Mouse (Mus musculus): ENCODE data around the gene Cox15. TPM values are rescaled to one million over a fixed set of nuclear protein-coding genes. Genes with fewer than 3 reads are reported as not detected.

The Cox15 gene
- polyA plus RNA-seq, 1 experiment from 2014 or later: 11.5 TPM

DNA sequence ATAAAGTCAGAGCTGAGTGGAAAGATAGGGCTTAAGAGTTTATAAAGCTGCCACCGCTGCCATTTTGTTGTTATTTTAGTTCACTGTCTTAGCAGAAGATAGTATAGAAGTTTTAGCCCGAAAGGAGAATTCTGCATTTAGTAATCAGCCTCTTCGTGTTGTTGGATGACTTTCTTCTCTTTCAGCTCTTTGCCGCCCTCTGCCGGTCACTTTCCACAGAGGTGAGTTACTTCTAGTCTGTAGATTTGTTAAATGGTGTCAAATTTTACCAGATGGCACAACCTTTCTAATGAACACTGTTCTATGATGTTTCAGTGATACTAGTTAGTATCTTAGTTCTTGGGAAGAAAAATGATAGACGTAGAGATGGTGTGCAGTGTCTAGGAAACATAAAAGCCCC is 7.7 kb upstream of the Cox15 start:
- no peak overlapping the region for H3K9ac ChIP-seq
- H3K4me2 ChIP-seq: no peak overlapping the region
- H3K4me3 ChIP-seq: no peak overlapping the region
- H3K4me1 ChIP-seq (replicated peaks): no peaks in the 10 kb centered on the region
- H3K9me3 ChIP-seq (replicated peaks): no peaks in the 10 kb centered on the region
- no peak for ATAC-seq (replicated peaks; ENCODE audit: insufficient number of reproducible peaks, insufficient read depth, low FRiP score, low read depth)
- no peaks in the 10 kb centered on the region for H3K27me3 ChIP-seq
- no peaks in the 10 kb centered on the region for H3K36me3 ChIP-seq
- no peak overlapping the region for H3K27ac ChIP-seq
- WGBS: 18% methylated on average over 6 of the region's 6 CpGs

DNA sequence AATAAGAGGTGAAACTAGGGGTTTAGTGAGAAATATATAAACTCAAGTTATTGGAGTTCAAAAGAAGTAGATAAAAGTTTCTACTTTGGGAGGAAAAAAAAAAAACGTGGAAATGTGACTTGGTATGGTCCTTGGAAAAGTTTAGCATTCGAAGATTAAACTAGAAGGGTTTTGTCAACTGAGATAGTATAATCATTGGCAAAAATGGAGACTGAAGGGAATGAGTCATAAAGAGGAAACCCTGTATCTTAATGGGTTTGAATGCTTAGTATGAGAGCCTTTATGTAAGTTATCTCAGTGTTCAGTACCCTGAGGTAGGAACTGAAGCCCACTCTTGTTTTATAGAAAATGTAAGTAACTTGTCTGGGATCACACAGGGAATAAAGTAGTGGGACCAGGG is 2.1 kb upstream of the Cox15 start:
- Histone ChIP-seq H3K4me3 (no peak overlapping the region), H3K9ac (no peak overlapping the region), H3K4me2 (no peak overlapping the region), H3K27me3 (no peaks in the 10 kb centered on the region), H3K36me3 (peaks cover 9% of the 10 kb centered on the region; the same call in 1 of the 2 replicates), H3K9me3 (replicated peaks) (no peaks in the 10 kb centered on the region), H3K4me1 (replicated peaks) (peaks cover 9% of the 10 kb centered on the region), H3K27ac (no peak overlapping the region)
- WGBS: 49% methylated on average over 2 of the region's 2 CpGs
- ATAC-seq (replicated peaks; ENCODE audit: insufficient number of reproducible peaks, insufficient read depth, low FRiP score, low read depth): no peak

GRCm38 (mm10) chr19:43754237-43754636 is 1.4 kb upstream of the Cox15 start:
- Histone ChIP-seq H3K4me3 (no peak overlapping the region), H3K9me3 (replicated peaks) (no peaks in the 10 kb centered on the region), H3K27me3 (no peaks in the 10 kb centered on the region), H3K4me1 (replicated peaks) (peaks cover 9% of the 10 kb centered on the region), H3K9ac (no peak overlapping the region), H3K27ac (no peak overlapping the region), H3K4me2 (no peak overlapping the region), H3K36me3 (peaks cover 12% of the 10 kb centered on the region; the same call in 1 of the 2 replicates)
- 79% methylated on average over 2 of the region's 2 CpGs for WGBS
- no peak for ATAC-seq (replicated peaks; ENCODE audit: insufficient number of reproducible peaks, insufficient read depth, low FRiP score, low read depth)

DNA sequence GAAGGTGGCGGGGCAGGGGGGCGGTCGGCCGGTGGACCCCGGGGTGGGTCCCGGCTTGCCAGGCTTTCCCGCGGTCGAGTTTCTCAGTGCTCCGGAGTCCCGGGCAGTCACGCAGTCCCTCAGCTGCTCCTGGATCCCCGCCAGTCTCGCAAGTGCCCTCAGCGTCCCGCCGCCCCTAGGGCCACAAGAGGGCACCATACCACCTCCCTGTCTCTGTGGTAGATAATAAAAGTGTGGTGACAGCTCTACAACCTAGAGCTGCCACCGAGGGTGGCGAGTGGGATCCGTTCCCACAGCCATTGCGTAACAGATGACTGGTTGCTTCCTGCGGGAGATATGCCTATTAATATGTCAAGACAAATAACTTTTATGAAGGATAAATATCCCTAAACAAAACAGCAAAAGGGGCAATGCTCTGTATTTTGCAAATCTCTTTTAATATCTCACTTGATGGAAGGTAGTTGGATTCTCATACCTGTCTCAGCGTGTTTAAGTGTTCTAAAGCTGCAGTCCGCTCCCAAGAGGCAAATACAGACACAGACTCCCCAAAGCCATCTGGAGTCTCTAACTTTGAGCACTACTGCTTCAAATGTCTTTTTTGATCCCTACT is 531 bp upstream of the Cox15 start:
- 2% methylated on average over 23 of the region's 24 CpGs for WGBS
- Histone ChIP-seq H3K4me3 (peak overlapping the region; percentile 77), H3K27ac (peak overlapping the region; percentile 99), H3K27me3 (no peaks in the 10 kb centered on the region), H3K9me3 (replicated peaks) (no peaks in the 10 kb centered on the region), H3K4me1 (replicated peaks) (peaks cover 9% of the 10 kb centered on the region), H3K36me3 (peaks cover 20% of the 10 kb centered on the region), H3K9ac (peak overlapping the region; percentile 82), H3K4me2 (peak overlapping the region; percentile 66)
- peak; percentile 85 for ATAC-seq (replicated peaks; ENCODE audit: insufficient number of reproducible peaks, insufficient read depth, low FRiP score, low read depth)

- H3K9me3 ChIP-seq (replicated peaks): no peaks in the 10 kb centered on the region
- no peak for ATAC-seq (replicated peaks; ENCODE audit: insufficient number of reproducible peaks, insufficient read depth, low FRiP score, low read depth)
- H3K9ac ChIP-seq: no peak overlapping the region
- 92% methylated on average over 2 of the region's 2 CpGs for WGBS
- peaks cover 44% of the 10 kb centered on the region for H3K36me3 ChIP-seq
- H3K4me3 ChIP-seq: no peak overlapping the region
- H3K4me1 ChIP-seq (replicated peaks): peaks cover 9% of the 10 kb centered on the region
- H3K4me2 ChIP-seq: no peak overlapping the region
- no peak overlapping the region for H3K27ac ChIP-seq
- no peaks in the 10 kb centered on the region for H3K27me3 ChIP-seq
These were observed 2.8 kb downstream of the Cox15 start for GRCm38 (mm10) chr19:43750008-43750407.

DNA sequence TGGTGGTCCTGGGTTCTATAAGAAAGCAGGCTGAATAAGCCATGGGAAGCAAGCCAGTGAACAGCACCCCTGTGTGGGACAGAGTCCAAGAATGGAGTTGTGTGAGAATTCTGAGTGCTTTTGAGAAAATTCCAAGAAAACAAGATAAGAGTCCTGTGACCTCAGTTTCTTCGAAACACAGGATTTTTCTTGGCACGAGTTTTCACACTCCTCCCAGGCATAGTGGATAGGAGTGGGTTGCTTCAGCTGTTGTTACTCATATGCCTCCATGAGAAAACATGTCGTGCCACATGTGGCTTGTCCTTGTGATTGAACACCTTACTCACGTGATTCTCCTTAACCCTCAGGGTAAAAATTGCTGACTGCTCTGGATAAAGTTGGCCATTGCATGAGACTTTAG is 4.9 kb downstream of the Cox15 start:
- H3K9me3 ChIP-seq (replicated peaks): no peaks in the 10 kb centered on the region
- H3K4me2 ChIP-seq: no peak overlapping the region
- H3K27me3 ChIP-seq: no peaks in the 10 kb centered on the region
- no peak for ATAC-seq (replicated peaks; ENCODE audit: insufficient number of reproducible peaks, insufficient read depth, low FRiP score, low read depth)
- no peak overlapping the region for H3K27ac ChIP-seq
- peaks cover 5% of the 10 kb centered on the region for H3K4me1 ChIP-seq (replicated peaks)
- no peak overlapping the region for H3K9ac ChIP-seq
- WGBS: 56% methylated on average over 4 of the region's 4 CpGs
- no peak overlapping the region for H3K4me3 ChIP-seq
- peaks cover 57% of the 10 kb centered on the region for H3K36me3 ChIP-seq

DNA sequence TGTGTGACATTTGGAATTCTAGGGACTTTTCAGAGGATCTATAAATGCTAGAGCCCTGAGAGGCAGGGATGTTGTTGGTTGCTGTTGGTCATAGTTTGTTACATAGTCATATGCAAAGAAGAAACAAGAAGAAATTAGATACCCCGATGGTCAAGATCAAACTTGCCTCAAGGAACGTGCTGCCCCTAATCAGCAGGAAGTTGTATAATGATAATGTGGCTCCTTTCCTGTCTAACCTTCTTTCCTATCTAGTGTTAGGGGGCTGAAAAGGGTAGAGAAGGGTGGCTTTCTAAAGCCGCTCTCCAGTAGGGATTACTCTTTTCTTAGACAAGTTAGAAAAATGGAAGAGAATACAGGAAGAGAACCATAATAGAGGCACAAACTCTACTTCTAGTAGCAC is 7.1 kb downstream of the Cox15 start:
- peaks cover 76% of the 10 kb centered on the region for H3K36me3 ChIP-seq
- no peak overlapping the region for H3K4me2 ChIP-seq
- H3K9ac ChIP-seq: no peak overlapping the region
- H3K4me3 ChIP-seq: no peak overlapping the region
- H3K27me3 ChIP-seq: no peaks in the 10 kb centered on the region
- no peak for ATAC-seq (replicated peaks; ENCODE audit: insufficient number of reproducible peaks, insufficient read depth, low FRiP score, low read depth)
- H3K4me1 ChIP-seq (replicated peaks): no peaks in the 10 kb centered on the region
- H3K9me3 ChIP-seq (replicated peaks): no peaks in the 10 kb centered on the region
- WGBS: 79% methylated on average over 3 of the region's 3 CpGs
- H3K27ac ChIP-seq: no peak overlapping the region

- Histone ChIP-seq H3K27ac (no peak overlapping the region), H3K36me3 (peaks cover 71% of the 10 kb centered on the region), H3K4me3 (no peak overlapping the region), H3K9ac (no peak overlapping the region), H3K4me2 (no peak overlapping the region), H3K9me3 (replicated peaks) (no peaks in the 10 kb centered on the region), H3K27me3 (no peaks in the 10 kb centered on the region), H3K4me1 (replicated peaks) (no peaks in the 10 kb centered on the region)
- WGBS: 93% methylated on average over 7 of the region's 7 CpGs
- no peak for ATAC-seq (replicated peaks; ENCODE audit: insufficient number of reproducible peaks, insufficient read depth, low FRiP score, low read depth)
These were observed 9.4 kb downstream of the Cox15 start for GRCm38 (mm10) chr19:43743401-43743800.

- WGBS: 96% methylated on average over 10 of the region's 10 CpGs
These were observed 14.4 kb downstream of the Cox15 start for GRCm38 (mm10) chr19:43738409-43738808.

GRCm38 (mm10) chr19:43731157-43731556 is 21.6 kb downstream of the Cox15 start:
- 66% methylated on average over 7 of the region's 7 CpGs for WGBS
- Histone ChIP-seq H3K27me3 (no peaks in the 10 kb centered on the region), H3K9me3 (replicated peaks) (no peaks in the 10 kb centered on the region), H3K4me2 (no peak overlapping the region), H3K27ac (no peak overlapping the region), H3K36me3 (peaks cover 25% of the 10 kb centered on the region), H3K9ac (no peak overlapping the region), H3K4me1 (replicated peaks) (0 out of 2 replicates have a peak, but pooled peaks cover 4% of the 10 kb centered on the region), H3K4me3 (no peak overlapping the region)
- no peak for ATAC-seq (replicated peaks; ENCODE audit: insufficient number of reproducible peaks, insufficient read depth, low FRiP score, low read depth)

More at GRCm38 (mm10) chr19:43738409-43738808, 14.4 kb downstream of the Cox15 start:
- Histone ChIP-seq H3K27ac (no peak overlapping the region), H3K9ac (no peak overlapping the region), H3K4me3 (no peak overlapping the region), H3K4me2 (no peak overlapping the region), H3K36me3 (peaks cover 75% of the 10 kb centered on the region), H3K9me3 (replicated peaks) (no peaks in the 10 kb centered on the region), H3K4me1 (replicated peaks) (no peaks in the 10 kb centered on the region), H3K27me3 (no peaks in the 10 kb centered on the region)
- no peak for ATAC-seq (replicated peaks; ENCODE audit: insufficient number of reproducible peaks, insufficient read depth, low FRiP score, low read depth)

- Histone ChIP-seq H3K9ac (peak overlapping the region; percentile 44; the same call in 1 of the 2 replicates), H3K4me3 (peak overlapping the region; percentile 46), H3K27ac (no peak overlapping the region), H3K4me1 (replicated peaks) (0 out of 2 replicates have a peak, but pooled peaks cover 4% of the 10 kb centered on the region), H3K36me3 (peaks cover 26% of the 10 kb centered on the region), H3K27me3 (no peaks in the 10 kb centered on the region), H3K4me2 (peak overlapping the region; percentile 66), H3K9me3 (replicated peaks) (no peaks in the 10 kb centered on the region)
- no peak for ATAC-seq (replicated peaks; ENCODE audit: insufficient number of reproducible peaks, insufficient read depth, low FRiP score, low read depth)
- 37% methylated on average over 8 of the region's 8 CpGs for WGBS
These were observed 22.8 kb downstream of the Cox15 start for GRCm38 (mm10) chr19:43730037-43730428.

Measured in heart, embryonic 15.5 days (tissue).